26 mouse cellular contexts compared by ENCODE assay signal in genomic region chr6:120040557-120040857, GRCm38 (mm10). TPM values are rescaled to one million over a fixed set of nuclear protein-coding genes. Genes with fewer than 3 reads are reported as not detected.
"Had no signal": no experiment of that assay in that cellular context is flagged by ENCODE, and none has a peak within 500 bp of the region (broad histone marks: within the 10 kb centered on the region; RNA-seq: fewer than 3 reads in every experiment).

No protein-coding gene starts in this region.

- H3K9ac ChIP-seq: neural tube, embryonic 12.5 days; stomach, embryonic 15.5 days had no signal

- H3K4me3 ChIP-seq: neural tube, embryonic 12.5 days had no signal

- H3K27ac ChIP-seq: kidney, postnatal 0 days; limb, embryonic 13.5 days; neural tube, embryonic 12.5 days had no signal

- DNase-seq: kidney, adult 2 months; kidney, postnatal 25 days; layer of hippocampus, adult 9-11 months; lung, adult 18-20 months; lung, postnatal 10 days; lung, postnatal 36 days; midbrain, embryonic 14.5 days; retina, postnatal 1 day; right cerebral cortex, postnatal 25 days; spleen, adult 18-20 months; thymus, postnatal 25 days had no signal

- H3K36me3 ChIP-seq: limb, embryonic 10.5 days; limb, embryonic 13.5 days; lung, embryonic 15.5 days; neural tube, embryonic 12.5 days; neural tube, embryonic 15.5 days; stomach, embryonic 15.5 days had no signal

- ATAC-seq: intestine, postnatal 0 days had no signal

- H3K9me3 ChIP-seq: limb, embryonic 10.5 days; limb, embryonic 13.5 days; lung, embryonic 15.5 days; neural tube, embryonic 12.5 days; neural tube, embryonic 15.5 days; stomach, embryonic 15.5 days had no signal

- H3K27me3 ChIP-seq: limb, embryonic 13.5 days; lung, embryonic 15.5 days; neural tube, embryonic 12.5 days; neural tube, embryonic 15.5 days; stomach, embryonic 15.5 days had no signal

RNA-seq across cellular contexts. Expression of gene Ninj2, which starts 52.6 kb away (rescaled TPM):
- total RNA-seq: liver, adult 2 months; megakaryocyte progenitor cell, adult 5-6 weeks; megakaryocyte-erythroid progenitor cell, adult 5-6 weeks; midbrain, postnatal 0 days had no signal
- polyA plus RNA-seq: intestine, postnatal 0 days; kidney, adult 2 months; kidney, embryonic 14.5 days; kidney, postnatal 0 days; large intestine, adult 2 months; limb, embryonic 10.5 days; liver, adult 2 months; midbrain, embryonic 11.5 days; midbrain, embryonic 14.5 days; midbrain, postnatal 0 days; neural tube, embryonic 12.5 days; stomach, embryonic 15.5 days had no signal
